Mouse (Mus musculus): ENCODE results near the gene Crygn.
A peak's percentile ranks its signal among the peaks of the same experiment; 100 is the strongest.

The Crygn gene

DNA sequence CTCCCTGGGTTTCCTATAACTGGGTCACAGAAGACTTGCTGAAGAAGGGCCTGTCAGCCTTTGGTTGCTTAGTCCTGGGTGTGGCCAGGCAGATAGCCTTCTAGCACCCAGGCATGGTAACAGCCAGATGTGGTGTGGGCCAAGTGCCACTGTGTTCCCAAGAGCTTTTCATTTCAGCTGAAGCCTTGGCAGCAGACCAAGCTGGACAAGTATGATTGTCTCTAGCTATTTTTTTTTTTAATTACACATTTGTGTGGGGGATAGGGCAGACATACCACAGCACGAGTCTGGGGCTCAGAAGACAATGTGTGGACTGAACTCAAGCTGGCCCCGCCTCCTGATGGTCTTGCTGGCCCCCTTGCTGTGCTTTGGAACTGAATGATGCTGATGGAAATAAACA is 47.8 kb downstream of the Crygn start:
- DNase-seq (ENCODE audit: low spot score): peak; percentile 36

DNA sequence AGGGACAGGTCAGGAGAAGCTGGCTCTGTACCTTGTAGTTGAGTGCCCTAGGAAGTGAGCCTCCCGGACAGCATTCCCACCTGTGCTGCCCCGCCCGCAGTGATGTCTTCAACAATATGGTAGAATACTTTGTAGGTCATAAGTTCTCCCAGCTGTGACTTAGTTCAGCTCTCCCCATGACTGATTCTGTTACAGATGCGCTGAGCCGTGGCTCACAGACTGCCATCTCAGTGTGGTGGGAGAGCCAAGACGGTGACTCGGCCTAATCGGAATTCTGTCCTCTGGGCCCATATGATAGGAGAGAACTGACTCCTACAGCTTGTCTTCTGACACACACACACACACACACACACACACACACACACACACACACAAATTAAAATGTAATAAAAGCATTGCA is 53.2 kb downstream of the Crygn start:
- no peak for DNase-seq (ENCODE audit: low spot score)

- no peak for DNase-seq (ENCODE audit: low spot score)
Measured at GRCm38 (mm10) chr5:24701271-24701670, 56.5 kb downstream of the Crygn start.

Data from layer of hippocampus, adult 11-12 months (tissue).